Mouse (Mus musculus): ENCODE measurements around the gene Cldn19.

Cldn19 gene

DNA sequence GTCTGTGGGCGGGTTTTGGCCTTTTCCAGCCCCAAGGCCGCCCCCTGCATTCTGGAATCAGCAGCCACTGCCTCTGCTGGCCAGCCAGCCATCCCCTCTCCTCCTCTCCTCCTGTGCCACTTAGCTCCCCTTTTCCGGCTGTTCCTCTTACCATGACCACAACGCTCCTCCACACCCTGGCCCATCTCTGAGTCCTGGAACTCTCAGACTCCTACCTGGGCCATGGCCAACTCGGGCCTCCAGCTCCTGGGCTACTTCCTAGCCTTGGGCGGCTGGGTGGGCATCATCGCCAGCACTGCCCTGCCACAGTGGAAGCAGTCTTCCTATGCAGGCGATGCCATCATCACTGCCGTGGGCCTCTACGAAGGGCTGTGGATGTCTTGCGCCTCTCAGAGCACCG, at the start of gene Cldn19:
Cldn19 (plus strand) TSS at position 64 of the 400 bp plus-strand sequence.
- DNase-seq, result peak in 1 of 2 experiments; percentile 34

DNA sequence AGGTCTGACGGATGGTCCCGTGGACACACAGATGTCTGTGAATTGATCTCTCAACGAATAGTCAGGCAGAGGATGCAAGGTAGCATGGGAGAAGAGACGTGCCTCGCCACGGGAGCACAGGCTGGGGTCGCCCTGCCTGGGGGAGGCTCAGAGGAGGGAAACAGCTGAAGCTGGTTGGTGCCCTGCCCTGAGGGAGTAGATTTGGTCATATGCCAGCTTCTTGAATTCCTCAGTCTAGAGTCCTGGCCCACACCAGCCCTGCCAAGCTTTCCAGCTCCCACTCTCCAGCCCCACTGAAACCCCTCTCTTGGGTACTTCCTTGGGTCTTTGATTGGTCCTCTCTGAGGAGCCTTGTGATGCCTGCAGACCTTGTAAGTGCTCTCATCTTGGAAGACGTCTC, 38.5 kb upstream of the Cldn19 start:
- DNase-seq, result no peak

DNA sequence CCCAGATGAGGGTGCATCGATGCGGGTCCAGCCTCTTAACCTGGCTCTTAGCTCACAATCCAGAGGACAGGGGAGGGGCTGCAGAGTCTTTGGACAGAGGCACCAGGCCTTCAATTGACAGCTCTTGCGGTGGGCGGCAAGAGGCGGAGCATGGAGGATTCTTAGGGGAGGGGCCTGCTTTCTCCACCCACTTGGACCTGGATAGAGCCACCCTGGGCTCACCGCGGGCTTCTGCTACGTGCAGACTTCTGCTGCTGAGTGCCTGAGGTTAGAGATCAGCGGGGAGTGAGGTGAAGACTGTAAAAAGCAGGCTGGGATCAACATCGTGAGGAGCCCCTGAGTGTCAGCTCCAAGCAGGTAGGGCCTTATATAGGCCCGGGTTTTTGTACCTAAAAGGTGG, 37.0 kb upstream of the Cldn19 start, which contains the start of gene Tmem269:
Tmem269 (minus strand) TSS at position 49 of the 400 bp plus-strand sequence.
- no peak for DNase-seq

DNA sequence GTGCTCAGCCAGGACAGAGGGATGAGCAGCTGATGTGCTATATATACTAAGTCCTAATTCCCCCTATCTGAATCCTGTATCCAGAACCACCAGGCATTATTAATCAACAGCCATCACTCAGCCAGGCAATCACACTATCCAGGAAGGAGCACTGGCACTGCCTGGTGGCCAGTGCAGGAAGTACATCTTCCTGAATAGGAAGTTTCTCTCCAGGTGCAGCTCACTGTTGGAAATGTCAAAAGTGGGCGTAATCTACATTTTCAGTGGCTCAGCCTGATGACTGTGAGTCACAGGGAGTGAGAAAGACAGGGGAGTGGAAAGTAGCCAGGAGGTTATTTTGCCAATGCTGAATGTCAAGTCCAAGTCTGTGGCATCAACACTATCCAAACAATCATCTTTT, 31.5 kb upstream of the Cldn19 start:
- peak; percentile 34 to 68 for DNase-seq

DNA sequence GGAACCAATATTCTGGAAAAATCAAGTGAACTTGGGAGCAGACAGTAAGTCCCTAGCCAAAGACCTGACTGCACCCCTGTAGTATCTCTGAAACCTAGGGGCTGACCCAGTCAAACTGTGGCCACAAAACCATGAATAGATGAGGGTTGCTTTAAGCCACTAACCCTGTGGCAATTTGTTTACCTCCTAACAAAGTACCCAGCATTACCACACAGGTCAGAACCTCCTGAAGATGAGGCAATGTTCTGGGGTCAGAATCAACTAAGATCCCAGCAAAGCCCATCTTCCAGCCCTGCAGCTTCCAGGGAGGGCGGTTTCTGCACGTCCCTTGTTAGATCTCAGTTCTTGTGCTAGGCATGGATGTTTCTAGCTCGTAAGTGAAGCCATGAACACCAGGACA, 30.7 kb upstream of the Cldn19 start:
- no peak for DNase-seq

DNA sequence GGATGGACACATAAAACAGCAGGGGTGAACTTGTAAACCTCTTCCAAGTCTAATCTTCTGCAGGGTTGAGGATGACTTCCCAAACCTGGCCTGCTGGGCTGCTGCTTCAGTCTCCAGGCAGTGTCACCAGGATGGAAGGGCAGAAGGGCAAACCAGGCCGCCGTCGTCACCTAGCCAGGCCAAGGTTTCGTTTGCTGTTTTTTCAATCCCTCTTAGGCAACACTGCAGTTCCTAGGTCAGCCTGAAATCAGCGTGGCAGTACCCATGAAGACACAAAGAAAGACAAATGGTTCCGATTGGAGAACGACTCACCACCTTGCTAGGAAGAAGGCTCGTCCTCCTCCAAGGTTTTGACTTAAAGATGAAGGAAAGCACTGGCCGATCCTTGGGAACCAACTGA, 29.5 kb upstream of the Cldn19 start:
- no peak for DNase-seq

DNA sequence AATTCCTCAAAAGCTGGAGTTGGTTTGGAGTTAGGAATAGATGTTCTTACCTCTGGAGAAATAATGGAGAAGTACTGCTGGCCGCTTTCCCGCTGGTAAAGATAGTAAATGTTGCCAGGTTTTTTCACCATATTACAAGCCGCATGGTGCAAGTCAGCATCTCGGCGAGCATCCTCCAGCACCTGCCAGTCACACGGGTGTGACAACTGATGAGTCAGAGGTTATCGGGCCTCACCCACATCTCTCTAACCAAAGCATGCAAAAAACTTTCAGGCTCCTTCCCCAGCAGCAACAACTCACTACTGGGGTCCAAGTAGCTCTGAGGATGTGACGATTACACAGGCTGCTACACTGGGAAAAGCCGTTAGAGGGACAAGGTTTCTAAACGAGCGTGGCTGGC, 28.5 kb upstream of the Cldn19 start:
- DNase-seq, result no peak

DNA sequence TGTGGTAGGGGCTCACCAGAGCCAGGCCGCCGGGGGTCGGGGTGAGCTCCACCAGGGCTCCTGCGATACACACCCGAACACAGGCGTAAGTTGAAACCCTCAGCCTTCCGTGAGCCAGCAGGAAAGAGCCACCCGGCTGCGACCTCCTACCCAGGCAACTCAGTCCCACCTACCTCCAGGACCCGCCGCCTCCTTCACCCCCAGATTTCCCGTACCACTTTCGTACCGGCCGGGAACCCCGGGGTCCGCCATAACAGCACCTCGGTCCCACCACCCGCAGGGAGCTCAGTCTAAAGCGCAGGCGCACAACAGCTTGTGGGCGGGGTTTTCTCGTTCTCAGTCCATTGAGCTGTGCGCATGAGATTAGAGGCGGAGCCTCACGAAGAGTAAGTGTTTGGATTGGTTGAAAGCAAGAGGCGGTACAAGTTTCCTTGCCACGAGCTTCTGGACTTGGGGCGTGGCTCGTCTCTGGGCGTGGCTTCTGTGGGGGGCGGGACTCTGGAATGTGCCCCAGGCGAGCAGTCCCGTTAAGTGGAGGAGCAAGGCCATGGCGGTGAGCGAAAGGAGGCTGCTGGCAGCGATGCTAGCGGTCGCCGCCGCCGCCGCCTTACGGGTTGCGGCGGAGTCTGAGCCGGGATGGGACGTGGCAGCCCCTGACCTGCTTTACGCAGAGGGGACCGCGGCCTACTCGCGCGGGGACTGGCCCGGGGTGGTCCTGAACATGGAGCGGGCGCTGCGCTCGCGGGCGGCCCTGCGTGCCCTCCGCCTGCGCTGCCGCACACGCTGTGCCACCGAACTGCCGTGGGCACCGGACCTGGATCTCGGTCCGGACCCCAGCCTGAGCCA, 22.6 kb upstream of the Cldn19 start, which contains the start of the genes AU022252 and P3h1:
AU022252 (minus strand) TSS at position 303 of the 846 bp plus-strand sequence.
P3h1 (plus strand) TSS at position 506 of the 846 bp plus-strand sequence.
- DNase-seq, result peak; percentile 100

DNA sequence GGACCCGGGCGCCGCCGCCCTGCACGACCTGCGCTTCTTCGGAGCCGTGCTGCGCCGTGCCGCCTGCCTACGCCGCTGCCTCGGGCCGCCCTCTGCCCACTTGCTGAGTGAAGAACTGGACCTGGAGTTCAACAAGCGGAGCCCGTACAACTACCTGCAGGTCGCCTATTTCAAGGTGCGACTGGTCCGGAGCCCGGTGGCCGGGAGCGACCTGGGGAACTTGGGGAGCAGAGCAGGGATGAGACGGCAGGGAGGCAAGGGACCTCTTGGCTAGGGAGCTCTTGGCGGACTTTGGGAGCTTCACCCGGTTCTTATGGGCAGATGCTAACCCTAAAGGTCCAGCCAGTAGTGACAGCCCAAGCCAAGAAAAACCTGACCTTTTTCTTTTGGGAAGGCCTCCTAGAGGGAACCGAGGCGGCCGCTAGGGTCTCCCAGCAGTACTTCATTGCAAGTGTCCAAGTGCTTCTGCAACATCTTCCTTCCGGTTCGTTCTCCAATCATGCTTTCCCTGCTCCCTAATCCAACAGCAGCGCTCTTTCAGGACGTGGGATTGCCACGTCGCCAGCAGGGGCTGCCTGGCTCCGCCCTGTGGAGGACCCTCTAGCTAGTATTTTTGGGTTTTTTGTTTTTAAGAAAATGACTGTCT, 21.8 kb upstream of the Cldn19 start:
- peak in 1 of 2 experiments; percentile 62 for DNase-seq

DNA sequence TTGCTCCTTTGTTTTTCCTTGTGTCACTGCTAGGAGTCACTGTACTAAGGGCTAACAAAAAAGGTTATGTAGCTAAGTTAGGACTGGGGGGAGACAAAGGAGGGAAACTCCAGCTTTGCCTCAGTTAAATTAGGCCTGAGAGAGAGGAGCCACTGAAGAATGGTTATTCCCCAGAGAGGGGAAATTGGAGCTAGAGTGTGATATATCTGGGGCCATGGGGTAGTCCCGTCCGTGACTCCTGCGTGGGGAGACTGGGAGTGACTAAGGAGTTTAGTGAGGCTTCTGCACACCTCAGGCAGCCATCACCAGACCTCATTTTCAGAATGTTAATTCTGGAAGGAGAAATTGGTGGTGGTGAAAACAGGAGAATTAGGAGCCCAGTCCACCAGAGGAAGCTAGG, 20.9 kb upstream of the Cldn19 start:
- no peak for DNase-seq

DNA sequence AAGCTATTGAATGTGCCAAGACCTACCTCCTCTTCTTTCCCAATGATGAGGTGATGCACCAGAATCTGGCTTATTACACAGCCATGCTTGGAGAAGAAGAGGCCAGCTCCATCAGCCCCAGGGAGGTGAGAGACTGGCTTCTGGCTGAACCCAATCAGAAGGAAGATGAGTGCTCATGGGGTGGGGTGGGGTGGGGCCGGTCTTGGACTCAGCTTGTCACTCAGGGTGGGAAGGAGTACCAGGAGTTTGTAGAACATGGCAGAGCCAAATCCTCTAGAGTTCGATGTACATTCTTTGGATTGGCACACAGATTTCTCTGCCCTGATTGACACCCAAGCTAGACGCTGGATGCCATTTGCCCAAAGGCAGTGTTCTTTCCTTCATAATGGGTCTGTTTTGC, 16.6 kb upstream of the Cldn19 start:
- DNase-seq, result no peak

DNA sequence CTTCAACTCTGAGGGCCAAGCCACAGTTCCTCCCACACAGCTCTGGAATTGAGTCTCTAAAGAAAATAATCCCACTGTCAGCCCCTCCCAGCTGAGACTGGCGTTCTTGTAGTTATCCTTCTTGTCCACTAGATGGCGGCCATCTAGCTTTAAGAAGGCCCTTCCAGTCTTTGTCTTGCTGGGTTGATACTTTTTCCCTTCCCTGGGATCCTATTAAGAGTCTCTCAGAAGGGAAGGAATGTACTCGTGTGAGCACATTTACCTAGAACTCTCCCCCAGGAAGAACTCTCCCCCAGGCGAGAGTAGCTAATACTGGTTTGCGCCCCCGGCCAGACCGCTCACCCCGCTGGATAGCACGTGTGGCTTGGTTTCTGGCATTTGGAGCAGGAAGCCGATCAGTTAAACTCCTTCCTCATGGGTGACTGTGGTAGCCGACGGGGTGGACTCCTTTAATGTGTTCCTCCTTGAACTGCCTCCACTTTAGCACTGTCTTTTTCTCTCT, 16.0 kb upstream of the Cldn19 start:
- DNase-seq, result peak in 1 of 2 experiments; percentile 39

DNA sequence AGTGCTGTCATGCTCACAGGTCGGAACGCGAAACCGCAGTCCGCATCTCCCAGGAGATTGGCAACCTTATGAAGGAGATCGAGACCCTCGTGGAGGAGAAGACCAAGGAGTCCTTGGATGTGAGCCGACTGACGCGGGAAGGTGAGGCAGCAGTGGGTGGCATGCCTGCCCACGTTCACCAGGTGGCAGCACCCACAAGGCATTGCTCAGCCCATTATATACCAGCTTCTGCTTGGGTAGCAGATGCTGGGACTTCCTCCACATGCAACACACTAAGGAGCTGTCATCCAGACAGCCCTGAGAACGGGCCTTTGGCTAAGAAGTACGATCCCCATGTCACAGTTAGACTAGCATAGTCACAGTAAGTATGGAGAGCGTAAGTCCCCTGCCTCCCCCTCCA, 13.6 kb upstream of the Cldn19 start:
- peak in 1 of 2 experiments; percentile 72 for DNase-seq

DNA sequence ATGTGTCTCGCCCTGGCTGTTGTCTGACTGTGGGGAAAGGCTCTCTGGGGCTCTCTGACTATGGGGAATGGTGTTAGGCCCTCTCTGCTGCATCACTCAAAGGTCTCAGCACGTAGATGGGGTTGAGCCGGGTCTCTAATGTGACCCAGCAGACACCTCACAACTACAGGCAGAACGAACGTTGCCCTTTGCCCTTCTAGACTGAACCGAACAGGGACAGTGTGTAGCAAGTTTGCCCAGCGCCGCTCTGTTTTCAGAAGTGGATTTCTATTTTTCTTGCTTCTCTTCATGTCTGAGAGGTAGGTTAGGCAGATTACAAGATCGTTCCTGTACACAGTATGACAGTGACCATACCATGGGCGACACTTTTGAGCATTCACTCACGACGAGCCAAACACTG, 12.6 kb upstream of the Cldn19 start:
- peak in 1 of 2 experiments; percentile 51 for DNase-seq

DNA sequence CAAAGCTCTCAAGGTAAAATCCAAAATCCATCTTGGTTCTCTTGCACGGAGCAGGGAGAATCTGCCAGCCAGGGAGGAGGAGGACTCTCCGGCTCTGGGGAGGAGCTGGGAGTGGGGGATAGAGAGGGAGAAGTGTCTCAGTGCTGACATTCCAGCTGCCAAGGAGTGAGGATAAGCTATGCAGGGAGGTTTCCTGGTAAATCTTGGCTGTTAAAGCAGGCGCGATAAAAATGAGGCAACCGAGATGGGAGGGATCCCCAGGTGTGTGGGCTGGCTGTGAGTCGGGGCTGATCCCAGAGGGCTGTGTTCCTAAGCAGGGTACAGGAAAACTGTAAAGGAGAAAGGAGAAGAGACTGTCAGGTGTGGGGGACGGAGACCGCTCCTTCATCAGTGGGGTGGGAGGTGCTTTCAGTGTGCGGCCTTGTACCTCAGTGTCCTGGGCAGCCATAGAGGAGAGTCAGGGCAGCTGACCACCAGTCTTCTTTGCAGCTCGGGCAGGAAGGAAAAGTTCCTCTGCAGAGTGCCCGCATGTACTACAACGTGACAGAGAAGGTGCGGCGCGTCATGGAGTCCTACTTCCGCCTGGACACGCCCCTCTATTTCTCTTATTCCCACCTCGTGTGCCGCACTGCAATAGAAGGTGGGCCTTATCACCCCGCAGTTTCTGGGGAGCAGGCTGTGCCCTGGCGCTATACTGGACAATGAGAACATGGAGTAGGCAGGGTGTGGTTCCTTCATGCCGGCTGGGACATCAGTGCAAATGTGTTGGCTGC, 10.6 kb upstream of the Cldn19 start:
- no peak for DNase-seq

DNA sequence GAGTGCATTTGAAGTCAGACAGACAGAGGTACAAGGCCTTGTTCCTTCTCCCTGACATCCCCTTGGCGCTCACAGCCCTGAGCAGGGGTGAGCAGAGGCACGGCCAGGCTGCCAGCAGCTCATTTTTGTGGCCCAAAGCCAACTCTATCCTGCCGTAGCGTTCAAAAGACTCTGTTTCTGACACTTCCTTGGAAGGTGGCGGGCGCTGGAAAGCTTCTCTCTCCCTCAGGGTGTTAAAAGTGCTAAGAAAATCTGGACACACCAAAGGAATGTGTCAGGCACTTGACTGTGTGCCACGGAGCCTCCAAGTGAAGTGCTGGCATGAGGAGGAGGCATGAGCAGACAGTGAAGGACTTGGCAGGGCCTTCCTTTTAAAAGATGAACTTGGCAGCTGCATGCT, 9.7 kb upstream of the Cldn19 start:
- peak in 1 of 2 experiments; percentile 56 for DNase-seq

DNA sequence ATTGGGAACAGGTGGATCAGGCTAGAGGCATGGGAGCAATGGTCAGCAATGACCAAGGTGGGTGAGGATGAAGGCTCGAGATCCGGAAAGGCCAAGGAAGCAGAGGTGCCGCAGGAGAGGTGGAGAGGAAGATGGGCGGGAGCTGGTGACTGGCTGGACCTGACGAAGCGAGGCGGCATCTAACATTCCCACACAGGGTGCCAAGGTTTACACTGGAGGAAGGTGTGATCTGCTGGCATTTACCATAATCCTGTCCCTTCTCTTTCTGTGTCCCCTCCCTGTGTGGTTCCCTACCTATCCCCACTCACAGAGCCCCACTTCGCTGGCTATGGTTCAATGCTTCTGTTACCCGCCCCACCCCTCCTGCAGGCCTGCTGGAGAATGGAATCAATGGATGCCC, 9.3 kb upstream of the Cldn19 start:
- DNase-seq, result no peak

DNA sequence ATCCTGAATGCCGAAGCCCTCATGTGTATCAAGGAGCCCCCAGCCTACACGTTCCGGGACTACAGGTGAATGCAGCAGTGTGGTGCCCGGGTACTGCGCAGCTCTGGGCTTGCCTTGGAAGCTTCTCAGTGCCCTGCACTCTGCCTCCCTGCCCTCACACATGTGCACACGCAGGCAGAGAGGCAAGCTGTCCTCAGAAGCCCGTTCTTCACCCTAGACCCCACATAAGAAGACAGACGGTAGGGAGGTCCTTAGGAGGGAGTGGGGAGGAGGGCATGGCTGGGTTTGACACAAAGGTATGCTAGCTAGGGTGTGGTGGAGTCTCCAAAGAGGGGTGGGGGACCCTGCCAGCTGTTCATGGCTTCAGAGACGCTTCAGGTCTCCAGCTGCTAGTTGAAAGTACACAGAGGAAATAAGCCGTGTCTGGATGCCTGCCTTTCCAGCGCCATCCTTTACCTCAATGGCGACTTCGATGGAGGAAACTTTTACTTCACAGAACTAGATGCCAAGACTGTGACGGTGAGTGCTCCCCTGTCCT, 8.5 kb upstream of the Cldn19 start:
- DNase-seq, result no peak

DNA sequence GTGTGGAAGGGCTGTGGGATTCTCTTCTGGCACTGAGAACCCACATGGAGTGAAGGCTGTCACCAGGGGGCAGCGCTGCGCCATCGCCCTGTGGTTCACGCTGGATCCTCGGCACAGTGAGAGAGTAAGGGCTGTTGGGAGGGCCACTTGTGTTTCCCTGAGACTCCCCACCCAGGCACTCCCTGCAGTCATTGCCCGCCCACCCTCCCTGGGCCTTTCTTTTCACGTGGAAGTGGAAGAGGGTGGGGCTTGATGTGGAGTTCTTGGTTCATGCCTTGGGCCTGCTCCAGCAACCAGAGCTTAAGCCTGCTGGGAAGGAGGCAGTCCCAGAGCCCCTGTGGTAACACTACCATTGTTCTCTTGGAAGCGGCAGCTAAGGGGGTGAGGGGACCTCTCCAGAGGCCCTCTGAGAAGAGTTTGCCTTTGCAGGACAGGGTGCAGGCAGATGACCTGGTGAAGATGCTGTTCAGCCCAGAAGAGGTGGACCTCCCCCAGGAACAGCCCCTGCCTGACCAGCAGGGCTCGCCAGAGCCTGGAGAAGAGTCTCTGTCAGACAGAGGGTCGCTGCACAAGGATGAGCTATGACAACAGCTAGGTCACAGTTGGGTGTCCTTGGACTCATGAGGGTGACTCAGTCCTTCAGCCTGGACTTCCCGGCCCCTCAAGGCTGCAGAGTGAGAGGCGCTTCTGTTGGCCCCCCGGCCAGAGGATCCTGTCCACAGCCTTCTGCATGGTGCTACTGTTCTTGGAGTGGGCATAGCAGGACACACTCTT, 7.6 kb upstream of the Cldn19 start:
- DNase-seq, result peak; percentile 80 to 94

DNA sequence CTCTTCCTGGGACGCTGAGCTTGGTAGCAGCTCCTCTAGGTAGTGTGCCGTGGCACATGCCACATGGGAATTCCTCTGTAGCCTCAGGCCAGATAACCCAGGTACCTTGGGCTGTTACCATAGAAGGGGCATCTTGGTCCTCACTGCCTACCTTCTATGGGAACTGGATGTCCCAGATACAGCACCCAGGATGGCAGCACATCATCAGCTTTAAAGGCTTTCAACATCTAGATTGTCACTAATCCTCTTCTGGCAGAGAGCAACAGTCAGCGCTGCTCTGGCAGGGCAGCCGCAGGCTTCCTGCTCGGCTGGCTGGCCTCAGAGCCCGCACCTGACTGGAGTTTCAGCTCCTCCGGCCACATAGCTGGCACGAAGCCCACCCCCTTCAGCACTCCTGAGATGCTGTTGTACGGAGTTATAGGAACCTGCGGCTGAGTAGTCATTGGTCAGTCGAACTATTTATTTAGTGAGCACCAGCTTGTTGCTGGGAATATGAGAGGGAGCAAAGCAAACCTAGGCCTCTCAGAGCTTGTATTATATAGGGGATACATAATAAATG, 6.7 kb upstream of the Cldn19 start:
- peak in 1 of 2 experiments; percentile 60 for DNase-seq

DNA sequence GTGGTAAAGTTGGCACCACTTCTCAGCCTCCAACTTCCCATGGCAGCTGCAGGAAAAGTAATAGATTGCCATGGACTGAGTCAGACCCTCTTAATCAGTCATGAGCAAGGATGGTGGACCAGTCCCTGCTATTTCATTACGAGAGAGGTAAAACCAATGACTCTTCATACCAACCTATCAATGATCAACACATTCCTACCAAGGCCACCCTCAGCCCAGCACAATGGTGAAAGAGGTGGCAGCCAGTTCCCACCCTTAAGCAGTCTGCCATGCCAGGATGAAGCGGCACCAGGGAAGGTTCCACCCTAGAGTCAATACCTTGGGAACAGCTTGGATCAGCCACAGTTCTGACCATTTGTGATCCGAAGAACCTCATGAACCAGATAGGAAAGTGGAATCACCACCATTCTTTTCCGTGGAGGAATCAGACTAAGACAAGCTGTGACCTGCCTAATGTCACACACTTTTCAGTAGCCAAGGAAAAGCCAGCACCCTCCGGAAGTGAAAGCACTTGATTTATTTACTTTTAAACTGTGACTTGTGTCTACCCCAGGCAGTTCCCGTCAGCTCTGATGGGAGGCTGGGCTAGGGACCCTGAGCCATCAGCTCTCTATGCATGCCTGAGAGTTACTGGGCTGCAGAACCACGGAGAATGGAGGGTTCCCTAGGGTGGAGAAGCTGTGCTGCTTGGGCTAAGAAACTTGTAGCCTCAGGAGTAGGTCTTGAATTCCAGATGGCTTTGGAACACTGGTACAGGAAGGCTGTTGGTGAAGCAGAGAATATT, 3.0 kb upstream of the Cldn19 start:
- DNase-seq, result no peak
